Mouse (Mus musculus): ENCODE data around the gene Erich6b. TPM values are rescaled to one million over a fixed set of nuclear protein-coding genes. Genes with fewer than 3 reads are reported as not detected.

Erich6b gene
- polyA plus RNA-seq, 1 experiment from 2014 or later, result not detected

- peaks cover 73% of the 10 kb centered on the region for H3K36me3 ChIP-seq
- H3K27me3 ChIP-seq, result no peaks in the 10 kb centered on the region
- no peak overlapping the region for H3K27ac ChIP-seq (replicated peaks)
- H3K4me2 ChIP-seq (replicated peaks), result no peak overlapping the region
- H3K9ac ChIP-seq (replicated peaks), result no peak overlapping the region
- WGBS, result 94% methylated on average over 3 of the region's 3 CpGs
- H3K4me1 ChIP-seq, result no peaks in the 10 kb centered on the region
- H3K9me3 ChIP-seq, result no peaks in the 10 kb centered on the region
- H3K4me3 ChIP-seq, result no peak overlapping the region
- ATAC-seq (ENCODE audit: low FRiP score, low read depth), result no peak
These were observed 69.7 kb downstream of the Erich6b start for GRCm38 (mm10) chr14:75711731-75712130.

DNA sequence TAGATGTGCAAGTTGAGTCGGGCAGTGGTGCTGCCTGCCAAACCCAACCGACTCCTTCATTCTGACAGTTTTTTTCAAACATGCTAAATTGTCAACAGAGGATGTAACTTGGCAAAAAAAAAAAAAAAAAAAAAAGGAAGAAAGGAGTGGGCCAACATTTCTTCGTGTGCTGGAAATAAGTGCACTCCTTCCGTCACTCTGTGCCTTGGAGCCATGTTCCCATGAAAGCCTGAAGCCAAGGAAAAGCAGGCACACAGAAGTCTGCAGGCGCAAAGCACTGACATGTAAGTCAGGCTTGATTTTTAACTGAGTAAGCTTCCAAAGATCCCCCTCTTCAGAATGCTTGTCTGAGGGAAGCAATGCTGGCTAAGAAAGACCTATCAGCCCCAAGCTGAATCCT lies 70.6 kb downstream of the Erich6b start:
- no peaks in the 10 kb centered on the region for H3K27me3 ChIP-seq
- no peak overlapping the region for H3K4me3 ChIP-seq
- H3K4me1 ChIP-seq, result no peaks in the 10 kb centered on the region
- H3K9me3 ChIP-seq, result no peaks in the 10 kb centered on the region
- H3K36me3 ChIP-seq, result peaks cover 73% of the 10 kb centered on the region
- H3K9ac ChIP-seq (replicated peaks), result no peak overlapping the region
- ATAC-seq (ENCODE audit: low FRiP score, low read depth), result no peak
- WGBS, result 87% methylated on average over 5 of the region's 5 CpGs
- no peak overlapping the region for H3K4me2 ChIP-seq (replicated peaks)
- no peak overlapping the region for H3K27ac ChIP-seq (replicated peaks)

GRCm38 (mm10) chr14:75713661-75714060 lies 71.6 kb downstream of the Erich6b start:
- Histone ChIP-seq H3K4me3 (no peak overlapping the region), H3K27me3 (no peaks in the 10 kb centered on the region), H3K4me2 (replicated peaks) (no peak overlapping the region), H3K9me3 (no peaks in the 10 kb centered on the region), H3K36me3 (peaks cover 82% of the 10 kb centered on the region), H3K4me1 (no peaks in the 10 kb centered on the region), H3K9ac (replicated peaks) (no peak overlapping the region), H3K27ac (replicated peaks) (no peak overlapping the region)
- ATAC-seq (ENCODE audit: low FRiP score, low read depth), result no peak
- WGBS, result 81% methylated on average over 4 of the region's 4 CpGs

DNA sequence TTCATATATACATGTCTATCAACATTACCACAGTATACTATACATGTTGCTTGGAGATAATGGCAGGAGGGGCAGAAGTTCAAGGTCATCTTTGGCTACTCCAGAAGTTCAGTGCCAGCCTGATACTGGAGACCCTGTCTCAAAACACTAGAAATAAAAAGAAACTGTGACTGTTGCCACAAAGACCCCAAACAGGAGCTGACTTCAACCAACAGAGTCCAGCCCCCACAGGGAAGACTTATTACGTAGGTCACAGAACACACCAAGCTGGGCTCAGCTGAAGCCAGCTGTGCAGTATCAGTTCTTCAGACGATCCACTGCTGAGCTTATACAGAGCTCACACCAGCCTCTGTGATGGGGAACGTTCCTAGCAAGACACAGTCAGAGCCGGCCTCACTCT lies 74.4 kb downstream of the Erich6b start:
- no peaks in the 10 kb centered on the region for H3K9me3 ChIP-seq
- H3K4me1 ChIP-seq, result no peaks in the 10 kb centered on the region
- H3K27ac ChIP-seq (replicated peaks), result no peak overlapping the region
- H3K9ac ChIP-seq (replicated peaks), result no peak overlapping the region
- no peak for ATAC-seq (ENCODE audit: low FRiP score, low read depth)
- no peaks in the 10 kb centered on the region for H3K27me3 ChIP-seq
- no peak overlapping the region for H3K4me2 ChIP-seq (replicated peaks)
- peaks cover 83% of the 10 kb centered on the region for H3K36me3 ChIP-seq
- H3K4me3 ChIP-seq, result no peak overlapping the region
- 89% methylated on average over 4 of the region's 4 CpGs for WGBS

Other genes starting within 250 kb of the Erich6b start
- 1.4 and 1.9 TPM in 2 replicates for gene Siah3, start 186.3 kb upstream of the Erich6b start, polyA plus RNA-seq (2016; fragmentation: Nextera tagmentation; extraction: Ambion mirVana)
- gene Spert, start 49.1 kb upstream of the Erich6b start, polyA plus RNA-seq (2016; fragmentation: Nextera tagmentation; extraction: Ambion mirVana), result not detected in 2 replicates
- 24.3 and 26.6 TPM in 2 replicates for gene Cog3, start 112.3 kb downstream of the Erich6b start, polyA plus RNA-seq (2016; fragmentation: Nextera tagmentation; extraction: Ambion mirVana)
- gene Slc25a30, start 144.8 kb downstream of the Erich6b start, polyA plus RNA-seq (2016; fragmentation: Nextera tagmentation; extraction: Ambion mirVana), result 7.5 and 8.3 TPM in 2 replicates
- 921 and 956 TPM in 2 replicates for gene Tpt1, start 202.8 kb downstream of the Erich6b start, polyA plus RNA-seq (2016; fragmentation: Nextera tagmentation; extraction: Ambion mirVana)

Measured in midbrain, embryonic 12.5 days (tissue).